8 mouse cellular contexts compared by ENCODE assay signal in genomic region chr2:84716423-84717355, GRCm38 (mm10). TPM values are rescaled to one million over a fixed set of nuclear protein-coding genes. Genes with fewer than 3 reads are reported as not detected.
DNase-seq lines count a peak whose midpoint lies in the region; ATAC-seq and TF ChIP-seq lines count a peak whose summit lies in the region.

No protein-coding gene starts in this region.

- peak overlapping the region; percentile 86 for H3K4me2 ChIP-seq in CH12.LX (ENCODE audit: insufficient read depth, low read depth, poor library complexity, severe bottlenecking)
- H3K4me2 ChIP-seq in forebrain, embryonic 16.5 days (ENCODE audit: low read length), result peak overlapping the region; percentile 69
- H3K4me2 ChIP-seq in liver, embryonic 13.5 days, result peak overlapping the region; percentile 84

- peaks cover 0 to 26% of the 10 kb centered on the region in 2 experiments; a peak in 3 of 4 replicates for H3K4me1 ChIP-seq in CH12.LX (ENCODE audit: control insufficient read depth in 1 of 2, insufficient read depth in 2 of 2)
- H3K4me1 ChIP-seq in forebrain, embryonic 16.5 days (replicated peaks; ENCODE audit: control insufficient read depth, insufficient read depth, low read length), result peaks cover 14% of the 10 kb centered on the region
- peaks cover 49% of the 10 kb centered on the region for H3K4me1 ChIP-seq in liver, embryonic 13.5 days (replicated peaks)

- peaks cover 6 to 10% of the 10 kb centered on the region in 2 experiments for H3K36me3 ChIP-seq in CH12.LX (replicated peaks in 1 of 2; ENCODE audit: control insufficient read depth in 1 of 2, insufficient read depth in 1 of 2, low read length in 1 of 2)
- H3K36me3 ChIP-seq in forebrain, embryonic 16.5 days (ENCODE audit: control insufficient read depth, insufficient read depth), result peaks cover 2% of the 10 kb centered on the region; the same call in 1 of the 2 replicates
- H3K36me3 ChIP-seq in liver, embryonic 13.5 days, result peaks cover 19% of the 10 kb centered on the region

- no peaks in the 10 kb centered on the region for H3K9me3 ChIP-seq in CH12.LX (replicated peaks; ENCODE audit: low read length)
- H3K9me3 ChIP-seq in forebrain, embryonic 16.5 days (ENCODE audit: control insufficient read depth, low read length), result no peaks in the 10 kb centered on the region
- H3K9me3 ChIP-seq in liver, embryonic 13.5 days (replicated peaks), result no peaks in the 10 kb centered on the region

- peak overlapping the region; percentile 54 for H3K9ac ChIP-seq in CH12.LX (ENCODE audit: insufficient read depth, low read depth)
- H3K9ac ChIP-seq in forebrain, embryonic 16.5 days (replicated peaks; ENCODE audit: low read depth, low read length), result peak overlapping the region; percentile 67
- peak overlapping the region; percentile 98 for H3K9ac ChIP-seq in liver, embryonic 13.5 days

- peak overlapping the region; percentile 95 for H3K27ac ChIP-seq in gastrocnemius, adult 2 months
- no peak overlapping the region; the same call in 1 of the 2 replicates for H3K27ac ChIP-seq in CH12.LX (ENCODE audit: insufficient read depth, low read depth)
- peak overlapping the region; percentile 84; the same call in 1 of the 2 replicates for H3K27ac ChIP-seq in forebrain, embryonic 16.5 days (ENCODE audit: low read length)
- H3K27ac ChIP-seq in liver, embryonic 13.5 days, result peak overlapping the region; percentile 98

- no peak for TF ChIP-seq RAD21 in CH12.LX (IDR thresholded peaks at IDR 0.05; ENCODE audit: low read depth, low read length)

- TF ChIP-seq CTCF in gastrocnemius, adult 2 months (IDR thresholded peaks at IDR 0.05), result no peak
- no peak for TF ChIP-seq CTCF in CH12.LX (conservative IDR thresholded peaks at IDR 0.05 in 1 of 2, IDR thresholded peaks at IDR 0.05 in 1 of 2; ENCODE audit: low read depth in 2 of 2, low read length in 2 of 2)

- intact Hi-C loops in gastrocnemius, adult 2 months (cut with DNase I), result no loop called here
- intact Hi-C loops in gastrocnemius, postnatal 14 days (cut with DNase I; ENCODE audit: low total_unique reads), result no loop called here

- H3K27me3 ChIP-seq in CH12.LX (replicated peaks), result no peaks in the 10 kb centered on the region
- no peaks in the 10 kb centered on the region for H3K27me3 ChIP-seq in forebrain, embryonic 16.5 days (replicated peaks; ENCODE audit: control insufficient read depth, insufficient read depth, low read length)
- H3K27me3 ChIP-seq in liver, embryonic 13.5 days, result no peaks in the 10 kb centered on the region

- ATAC-seq in forebrain, embryonic 16.5 days, result no peak
- ATAC-seq in liver, embryonic 13.5 days (ENCODE audit: low read depth), result no peak
- no peak for ATAC-seq in granulocyte monocyte progenitor cell, adult 5-6 weeks (replicated peaks; ENCODE audit: poor library complexity, severe bottlenecking)

- peak; percentile 26 for DNase-seq in gastrocnemius, adult 2 months
- no peak for DNase-seq in gastrocnemius, postnatal 14 days
- DNase-seq in CH12.LX (ENCODE audit: extremely low read depth), result peak; percentile 21
- no peak for DNase-seq in liver, embryonic 13.5 days
- DNase-seq in right cerebral cortex, postnatal 10 days (ENCODE audit: low spot score in 2 of 2), result no peak
- DNase-seq in gastrocnemius, postnatal 25 days, result no peak

- TF ChIP-seq EP300 in CH12.LX (IDR thresholded peaks at IDR 0.05; ENCODE audit: low read length), result no peak

- in situ Hi-C loops in CH12.LX (cut with MboI; ENCODE audit: low pct_ligation_motif_present, low pct_unique_long_range_greater_than_20kb, low sequenced_read_pairs), result no loop called here

- peak overlapping the region; percentile 98 for H3K4me3 ChIP-seq in gastrocnemius, adult 2 months
- H3K4me3 ChIP-seq in CH12.LX (replicated peaks in 1 of 3; ENCODE audit: low read depth in 2 of 3, low read length in 2 of 3, poor library complexity in 1 of 3), result peak overlapping the region; percentile 76 to 90 (median 77)
- peak overlapping the region; percentile 98 for H3K4me3 ChIP-seq in forebrain, embryonic 16.5 days (replicated peaks; ENCODE audit: low read length)
- peak overlapping the region; percentile 82 for H3K4me3 ChIP-seq in liver, embryonic 13.5 days (replicated peaks)

- peaks cover 24% of the 10 kb centered on the region for H3K79me2 ChIP-seq in CH12.LX (replicated peaks; ENCODE audit: control insufficient read depth, extremely low read depth, insufficient read depth, poor library complexity, severe bottlenecking)

- 36% methylated on average over 9 of the region's 9 CpGs for WGBS in forebrain, embryonic 16.5 days
- WGBS in liver, embryonic 13.5 days (ENCODE audit: insufficient replicate concordance), result 16% methylated on average over 9 of the region's 9 CpGs

- no peak for TF ChIP-seq POLR2A in CH12.LX (IDR thresholded peaks at IDR 0.05; ENCODE audit: low read depth, low read length)

- dilution Hi-C loops in CH12.LX (cut with MboI; ENCODE audit: extremely low pct_ligation_motif_present, extremely low pct_unique_long_range_greater_than_20kb, low sequenced_read_pairs), result no loop called here

TF ChIP-seq in CH12.LX, 34 proteins besides CTCF, POLR2A, EP300 and RAD21 (continues in another document):
- TF ChIP-seq BHLHE40 (IDR thresholded peaks at IDR 0.05; ENCODE audit: low read depth, low read length), result no peak
- TF ChIP-seq JUND (conservative IDR thresholded peaks at IDR 0.05; ENCODE audit: low read depth, low read length), result 0 out of 2 replicates have a peak, but pooled peaks have one; percentile 43
- no peak for TF ChIP-seq POLR2AphosphoS2 (IDR thresholded peaks at IDR 0.05; ENCODE audit: low read depth, low read length)
- peak; percentile 37 for TF ChIP-seq ZNF384 (IDR thresholded peaks at IDR 0.05; ENCODE audit: low read depth, low read length)
- TF ChIP-seq MYC (IDR thresholded peaks at IDR 0.05; ENCODE audit: low read depth, low read length), result no peak
- TF ChIP-seq TBP (conservative IDR thresholded peaks at IDR 0.05; ENCODE audit: low read depth, low read length), result 0 out of 2 replicates have a peak, but pooled peaks have one; percentile 11

RNA-seq across cellular contexts. Expression of gene Zdhhc5, which starts 1.7 kb away (rescaled TPM):
- 10 to 100 TPM; 71.9 to 75.1 TPM for total RNA-seq in gastrocnemius, adult 2 months (2021)
- total RNA-seq in gastrocnemius, postnatal 14 days (2021), result 10 to 100 TPM; 41.3 to 45.1 TPM
- total RNA-seq in CH12.LX (2012; rRNA removed) (25.4 and 28.5 TPM in 2 replicates), CH12.LX (2014; rRNA removed) (35.5 and 37.7 TPM in 2 replicates)
- 37.6 and 45.5 TPM in 2 replicates for polyA plus RNA-seq in CH12.LX (2012; ENCODE audit: insufficient read length, low read depth)
- polyA plus RNA-seq in forebrain, embryonic 16.5 days (2015; fragmentation: Nextera tagmentation; extraction: Ambion mirVana), result 19.4 and 20.1 TPM in 2 replicates
- 15.8 and 22.4 TPM in 2 replicates for polyA plus RNA-seq in liver, embryonic 13.5 days (2015; fragmentation: Nextera tagmentation; extraction: Ambion mirVana)
- 38.4 and 46.6 TPM in 2 replicates for total RNA-seq in granulocyte monocyte progenitor cell, adult 5-6 weeks (2014; fragmentation: Nextera tagmentation)
- 33.4 and 35.2 TPM in 2 replicates for total RNA-seq in granulocyte monocyte progenitor cell, adult 5-6 weeks (2017)
- total RNA-seq in gastrocnemius, postnatal 25 days (2021), result 10 to 100 TPM; 56.6 TPM

RNA-seq across cellular contexts. Expression of gene Clp1, which starts 10.5 kb away (rescaled TPM):
- total RNA-seq in gastrocnemius, adult 2 months (2021), result 1 to 10 TPM; 4.2 to 5.2 TPM
- total RNA-seq in gastrocnemius, postnatal 14 days (2021), result 1 to 10 TPM; 4.1 to 4.9 TPM
- total RNA-seq in CH12.LX (2012; rRNA removed), result 32.0 and 42.1 TPM in 2 replicates
- total RNA-seq in CH12.LX (2014; rRNA removed), result 65.2 and 67.1 TPM in 2 replicates
- polyA plus RNA-seq in CH12.LX (2012; ENCODE audit: insufficient read length, low read depth), result 37.0 and 46.5 TPM in 2 replicates
- polyA plus RNA-seq in forebrain, embryonic 16.5 days (2015; fragmentation: Nextera tagmentation; extraction: Ambion mirVana), result 28.1 and 28.8 TPM in 2 replicates
- 60.3 and 69.1 TPM in 2 replicates for polyA plus RNA-seq in liver, embryonic 13.5 days (2015; fragmentation: Nextera tagmentation; extraction: Ambion mirVana)
- total RNA-seq in granulocyte monocyte progenitor cell, adult 5-6 weeks (2014; fragmentation: Nextera tagmentation), result 30.3 and 34.9 TPM in 2 replicates
- 31.3 and 40.1 TPM in 2 replicates for total RNA-seq in granulocyte monocyte progenitor cell, adult 5-6 weeks (2017)
- total RNA-seq in gastrocnemius, postnatal 25 days (2021), result 1 to 10 TPM; 3.2 to 3.5 TPM

RNA-seq across cellular contexts. Expression of gene Ypel4, which starts 17.2 kb away (rescaled TPM):
- total RNA-seq in gastrocnemius, adult 2 months (2021), result under 1 TPM; 0.33 to 0.86 TPM
- total RNA-seq in gastrocnemius, postnatal 14 days (2021), result 1 to 10 TPM in 1 of 2 experiments, under 1 TPM in 1; 0.73 to 1.0 TPM
- total RNA-seq in CH12.LX (2012; rRNA removed) (0.25 and 0.59 TPM in 2 replicates), CH12.LX (2014; rRNA removed) (not detected in 2 replicates)
- not detected in 2 replicates for polyA plus RNA-seq in CH12.LX (2012; ENCODE audit: insufficient read length, low read depth)
- polyA plus RNA-seq in forebrain, embryonic 16.5 days (2015; fragmentation: Nextera tagmentation; extraction: Ambion mirVana), result 21.8 and 24.7 TPM in 2 replicates
- 57.8 and 64.2 TPM in 2 replicates for polyA plus RNA-seq in liver, embryonic 13.5 days (2015; fragmentation: Nextera tagmentation; extraction: Ambion mirVana)
- not detected in 2 replicates for total RNA-seq in granulocyte monocyte progenitor cell, adult 5-6 weeks (2014; fragmentation: Nextera tagmentation)
- total RNA-seq in granulocyte monocyte progenitor cell, adult 5-6 weeks (2017), result not detected in 2 replicates
- total RNA-seq in gastrocnemius, postnatal 25 days (2021), result under 1 TPM; 0.49 to 0.51 TPM

RNA-seq across cellular contexts. Expression of gene Gm19426, which starts 26.8 kb away (rescaled TPM):
- not detected for total RNA-seq in gastrocnemius, adult 2 months (2021)
- 1 to 10 TPM in 1 of 2 experiments, under 1 TPM in 1; 0.66 to 1.0 TPM for total RNA-seq in gastrocnemius, postnatal 14 days (2021)
- total RNA-seq in CH12.LX (2012; rRNA removed), result not detected in 2 replicates
- not detected in 2 replicates for total RNA-seq in CH12.LX (2014; rRNA removed)
- not detected in 2 replicates for polyA plus RNA-seq in CH12.LX (2012; ENCODE audit: insufficient read length, low read depth)
- 3.9 and 4.9 TPM in 2 replicates for polyA plus RNA-seq in forebrain, embryonic 16.5 days (2015; fragmentation: Nextera tagmentation; extraction: Ambion mirVana)
- 1.5 and 2.2 TPM in 2 replicates for polyA plus RNA-seq in liver, embryonic 13.5 days (2015; fragmentation: Nextera tagmentation; extraction: Ambion mirVana)
- total RNA-seq in granulocyte monocyte progenitor cell, adult 5-6 weeks (2014; fragmentation: Nextera tagmentation), result not detected in 2 replicates
- not detected in 2 replicates for total RNA-seq in granulocyte monocyte progenitor cell, adult 5-6 weeks (2017)
- under 1 TPM; 0.54 to 0.95 TPM for total RNA-seq in gastrocnemius, postnatal 25 days (2021)

RNA-seq across cellular contexts. Expression of gene Tmx2, which starts 37.7 kb away (rescaled TPM):
- 10 to 100 TPM; 34.9 to 73.4 TPM for total RNA-seq in gastrocnemius, adult 2 months (2021)
- 10 to 100 TPM; 45.5 to 52.3 TPM for total RNA-seq in gastrocnemius, postnatal 14 days (2021)
- total RNA-seq in CH12.LX (2012; rRNA removed) (58.7 and 76.5 TPM in 2 replicates), CH12.LX (2014; rRNA removed) (66.4 and 68.1 TPM in 2 replicates)
- 70.4 and 75.5 TPM in 2 replicates for polyA plus RNA-seq in CH12.LX (2012; ENCODE audit: insufficient read length, low read depth)
- 212 and 231 TPM in 2 replicates for polyA plus RNA-seq in forebrain, embryonic 16.5 days (2015; fragmentation: Nextera tagmentation; extraction: Ambion mirVana)
- polyA plus RNA-seq in liver, embryonic 13.5 days (2015; fragmentation: Nextera tagmentation; extraction: Ambion mirVana), result 77.9 and 83.4 TPM in 2 replicates
- 36.2 and 48.2 TPM in 2 replicates for total RNA-seq in granulocyte monocyte progenitor cell, adult 5-6 weeks (2014; fragmentation: Nextera tagmentation)
- 52.6 and 55.0 TPM in 2 replicates for total RNA-seq in granulocyte monocyte progenitor cell, adult 5-6 weeks (2017)
- 10 to 100 TPM; 47.6 to 69.5 TPM for total RNA-seq in gastrocnemius, postnatal 25 days (2021)

Comparison
In these comparisons a context has a peak if more than half of its experiments do, and no peak if none do; other contexts are left out.
1. DNase-seq: peak in gastrocnemius, adult 2 months (single experiment) and CH12.LX (single experiment); none in gastrocnemius, postnatal 14 days (single experiment), liver, embryonic 13.5 days (single experiment), right cerebral cortex, postnatal 10 days (0 of 2) and gastrocnemius, postnatal 25 days (single experiment).
2. RNA of gene Clp1, which starts 10.5 kb away (total RNA-seq): 32.0 to 67.1 TPM in CH12.LX and 30.3 to 40.1 TPM in granulocyte monocyte progenitor cell, adult 5-6 weeks; 4.2 to 5.2 TPM in gastrocnemius, adult 2 months, 4.1 to 4.9 TPM in gastrocnemius, postnatal 14 days and 3.2 to 3.5 TPM in gastrocnemius, postnatal 25 days; every median in the first group is over 4 times any median in the second.
3. Peak in every context shown above with its lines, with median percentiles within 50 percentile points of each other: H3K4me3 ChIP-seq, H3K4me2 ChIP-seq and H3K9ac ChIP-seq.